Mouse (Mus musculus) layer of hippocampus, postnatal 36 days (tissue): Measurements from ENCODE around the gene Ddx39. TPM values are rescaled to one million over a fixed set of nuclear protein-coding genes. Genes with fewer than 3 reads are reported as not detected.

ENCODE experiments used
- DNase-seq, 2 experiments: peaks; one replicate each; pipeline ENCODE4 v3.0.0; 2022
- microRNA-seq, 2 experiments: library from miRNA; unstranded; fragments of <30 nt; microRNA quantifications; one replicate each; pipeline ENCODE4 v1.2.0; 2021
- total RNA-seq, 2 experiments: library from RNA; stranded (reverse); gene quantifications; 2 replicates each; pipeline ENCODE4 v1.2.3; 2021

The Ddx39 gene
- total RNA-seq, 2 experiments from 2014 or later: 17.0 to 19.2 TPM

DNA sequence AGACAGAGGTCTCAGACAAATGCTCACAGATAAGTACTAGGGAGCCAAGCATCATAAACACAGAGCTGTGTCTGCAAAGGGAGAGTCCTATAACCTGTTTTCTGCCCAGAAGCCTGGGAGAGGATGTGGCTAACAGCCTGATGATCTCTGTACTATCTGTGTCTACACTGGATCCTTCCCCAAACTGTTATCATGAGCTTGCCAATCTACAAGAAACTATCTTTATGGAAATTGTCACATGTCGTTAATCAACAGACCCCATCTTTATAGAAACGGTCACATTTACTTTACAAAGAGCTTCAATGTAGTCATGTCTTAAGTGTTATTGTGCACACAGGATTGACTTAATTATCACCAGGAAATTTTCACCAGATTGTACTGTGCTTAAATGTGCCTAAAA lies 55.7 kb downstream of the Ddx39 start:
- DNase-seq: no peak

DNA sequence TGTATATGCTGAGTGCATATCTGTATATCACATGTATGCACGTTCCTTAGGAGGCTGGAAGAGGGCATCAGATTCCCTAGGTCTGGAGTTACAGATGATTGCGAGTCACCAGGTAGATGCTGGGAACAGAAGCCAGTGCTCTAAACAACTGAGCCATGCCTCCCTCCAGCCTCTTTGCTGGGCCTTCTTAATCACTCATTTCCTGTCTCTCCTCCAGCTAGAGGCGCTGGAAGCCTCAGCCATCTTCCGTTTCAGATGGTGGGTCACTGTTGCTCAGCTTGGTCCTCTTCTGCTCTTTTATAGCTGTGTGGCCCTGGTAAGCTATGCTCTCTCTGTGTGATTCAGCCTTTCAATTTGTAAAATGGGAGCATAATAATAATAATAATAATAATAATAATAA lies 56.8 kb downstream of the Ddx39 start:
- DNase-seq: no peak

DNA sequence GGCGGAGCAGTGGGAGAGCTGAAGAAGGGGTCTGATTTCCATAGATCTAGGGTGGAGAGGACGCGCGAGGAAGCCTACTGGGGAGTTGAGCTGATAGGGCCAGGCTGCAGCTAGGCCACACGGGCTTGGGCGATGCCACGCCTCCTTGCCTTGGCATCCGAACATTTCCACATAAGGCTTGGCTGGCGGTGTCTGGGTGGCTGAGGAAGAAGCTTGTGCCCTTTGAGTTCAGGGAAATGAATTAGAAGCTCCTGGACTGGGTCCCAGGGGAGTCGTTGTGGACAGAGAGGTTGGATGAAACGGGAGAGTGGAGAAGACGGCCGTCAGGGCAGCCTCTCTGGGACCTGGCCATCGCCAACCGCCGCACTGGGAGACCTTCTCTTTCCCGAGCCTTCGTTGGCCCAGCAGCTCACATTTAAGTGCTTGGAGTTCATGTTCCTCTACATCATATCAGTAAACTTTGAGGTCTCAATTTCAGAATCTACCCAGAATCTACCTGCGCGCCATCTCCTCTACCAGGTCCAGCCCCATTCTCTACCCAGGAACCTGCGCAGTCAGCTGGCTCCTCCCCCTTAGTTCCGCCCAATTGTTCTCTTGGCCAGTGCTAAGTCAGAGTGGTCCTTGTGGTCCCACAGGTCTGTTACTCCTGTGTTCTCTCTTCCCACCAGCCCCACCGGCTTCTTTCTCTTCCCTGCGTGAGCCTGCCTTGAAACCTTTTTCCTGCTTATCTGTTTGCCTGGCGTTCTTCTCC lies 57.9 kb downstream of the Ddx39 start:
- DNase-seq: peak in 1 of 2 experiments; percentile 15

DNA sequence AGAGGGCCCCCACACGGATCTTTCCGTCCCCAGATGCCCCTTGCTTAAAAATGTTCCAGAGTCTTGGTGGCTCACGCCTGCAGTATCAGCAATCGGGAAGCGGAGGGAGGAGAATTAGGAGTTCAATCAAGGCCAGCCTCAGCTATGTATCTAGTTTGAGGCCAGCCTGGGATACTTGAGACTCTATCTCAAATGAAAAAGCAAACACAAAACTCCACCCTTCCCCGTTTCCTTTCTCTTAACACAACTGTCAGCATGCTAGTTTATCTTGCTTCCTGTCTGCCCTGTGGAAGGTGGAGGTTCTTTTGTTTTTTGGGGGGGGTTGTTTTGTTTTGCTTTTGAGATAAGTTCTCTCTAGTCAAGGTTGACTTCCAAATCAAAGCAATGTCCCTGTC lies 58.5 kb downstream of the Ddx39 start:
- no peak for DNase-seq

DNA sequence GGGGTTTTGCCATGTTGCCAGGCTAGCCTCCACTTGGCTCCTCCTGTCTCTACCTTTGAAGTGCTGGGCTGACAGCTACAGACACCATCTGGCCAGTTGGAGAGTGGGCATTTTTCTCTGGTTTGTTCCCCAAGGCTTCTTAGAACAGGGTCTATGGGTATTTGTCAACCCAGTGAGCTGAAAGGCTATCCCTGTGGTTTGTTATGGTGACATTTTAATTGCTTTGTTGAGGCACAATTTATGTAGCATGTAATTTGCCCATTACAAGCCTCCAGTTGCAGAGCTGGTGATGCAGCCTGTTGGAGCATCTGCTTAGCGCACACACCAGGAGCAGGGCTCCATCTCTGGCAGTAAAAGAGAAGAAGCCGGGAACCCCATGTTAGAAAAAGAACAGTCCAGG lies 59.2 kb downstream of the Ddx39 start:
- DNase-seq: no peak

Small RNAs within 50 kb of the gene (microRNA-seq; reads per million reads assigned to microRNA genes)
- 0 reads per million in 2 experiments for gene Mir1668

Other genes starting within 250 kb of the Ddx39 start
- not detected for gene Olfr370, start 179.4 kb upstream of the Ddx39 start, total RNA-seq
- 100 to 1,000 TPM; 147 to 150 TPM for gene Ndufb7, start 148.5 kb upstream of the Ddx39 start, total RNA-seq
- gene Tecr, start 107.2 kb upstream of the Ddx39 start, total RNA-seq: 100 to 1,000 TPM; 511 to 514 TPM
- 10 to 100 TPM; 46.3 to 51.8 TPM for gene Dnajb1, start 107.0 kb upstream of the Ddx39 start, total RNA-seq
- 10 to 100 TPM; 56.9 to 58.1 TPM for gene Gipc1, start 62.5 kb upstream of the Ddx39 start, total RNA-seq
- gene Ptger1, start 48.5 kb upstream of the Ddx39 start, total RNA-seq: 1 to 10 TPM in 1 of 2 experiments, under 1 TPM in 1; 1.00 to 1.4 TPM
- gene Pkn1, start 16.0 kb upstream of the Ddx39 start, total RNA-seq: 10 to 100 TPM; 53.0 to 54.8 TPM
- gene Adgre5, start 26.1 kb downstream of the Ddx39 start, total RNA-seq: 1 to 10 TPM; 7.6 to 7.7 TPM
- gene Adgrl1, start 184.9 kb downstream of the Ddx39 start, total RNA-seq: 100 to 1,000 TPM; 319 to 321 TPM
- under 1 TPM; 0.43 to 0.47 TPM for gene Gm10644, start 240.0 kb downstream of the Ddx39 start, total RNA-seq
- under 1 TPM; 0.32 to 0.48 TPM for gene Asf1b, start 240.3 kb downstream of the Ddx39 start, total RNA-seq